Mouse (Mus musculus): ENCODE measurements around the gene Zdhhc25. TPM values are rescaled to one million over a fixed set of nuclear protein-coding genes. Genes with fewer than 3 reads are reported as not detected.

Gene Zdhhc25
- total RNA-seq (2022): not detected

DNA sequence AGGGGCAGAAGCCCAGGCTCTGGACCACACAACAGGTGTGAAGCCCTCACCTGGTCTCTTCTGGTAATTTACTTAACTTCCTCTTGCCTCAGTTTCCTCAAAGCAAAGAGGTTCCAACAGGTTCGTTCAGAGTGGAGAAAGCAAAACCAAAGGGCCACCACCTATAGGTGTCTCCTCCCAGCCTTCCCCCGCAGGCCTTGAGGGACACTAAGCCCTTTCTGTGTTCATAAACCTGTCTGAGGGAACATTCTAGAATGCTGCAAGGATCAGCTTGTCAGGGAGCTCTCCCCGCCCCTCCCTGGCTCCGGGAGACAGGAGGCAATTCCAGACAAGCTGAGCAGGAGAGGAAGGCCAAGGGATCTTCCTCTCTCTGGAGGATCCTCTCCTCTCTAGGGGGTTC, at the start of gene Zdhhc25:
Gene Zdhhc25, plus strand, starts transcription at position 301 of the 400 bp plus-strand sequence.
- no peak for DNase-seq (ENCODE audit: low spot score)

GRCm38 (mm10) chr15:88552852-88553251, 47.2 kb upstream of the Zdhhc25 start:
- DNase-seq (ENCODE audit: low spot score): no peak

GRCm38 (mm10) chr15:88555476-88555875, 44.6 kb upstream of the Zdhhc25 start:
- DNase-seq (ENCODE audit: low spot score): no peak

DNA sequence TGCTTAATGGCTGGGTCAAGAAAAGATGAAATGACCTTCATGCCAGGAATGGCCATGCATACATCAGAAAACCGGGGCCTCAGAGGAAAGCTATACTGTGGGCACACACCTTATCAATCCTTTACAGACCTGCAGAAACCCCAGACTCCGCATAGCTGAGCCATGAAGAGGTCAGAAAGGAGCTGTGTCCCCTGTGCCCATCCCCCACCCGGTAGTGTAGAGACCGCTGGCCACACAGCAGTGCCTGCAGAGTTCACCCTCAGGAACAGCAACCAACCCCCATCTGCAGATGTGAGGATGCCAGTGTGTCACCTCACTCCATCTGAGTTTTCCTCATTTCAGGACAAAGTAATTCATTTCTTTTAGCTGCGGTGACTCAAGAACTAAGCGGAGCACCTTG, 39.5 kb upstream of the Zdhhc25 start:
- DNase-seq (ENCODE audit: low spot score): no peak

DNA sequence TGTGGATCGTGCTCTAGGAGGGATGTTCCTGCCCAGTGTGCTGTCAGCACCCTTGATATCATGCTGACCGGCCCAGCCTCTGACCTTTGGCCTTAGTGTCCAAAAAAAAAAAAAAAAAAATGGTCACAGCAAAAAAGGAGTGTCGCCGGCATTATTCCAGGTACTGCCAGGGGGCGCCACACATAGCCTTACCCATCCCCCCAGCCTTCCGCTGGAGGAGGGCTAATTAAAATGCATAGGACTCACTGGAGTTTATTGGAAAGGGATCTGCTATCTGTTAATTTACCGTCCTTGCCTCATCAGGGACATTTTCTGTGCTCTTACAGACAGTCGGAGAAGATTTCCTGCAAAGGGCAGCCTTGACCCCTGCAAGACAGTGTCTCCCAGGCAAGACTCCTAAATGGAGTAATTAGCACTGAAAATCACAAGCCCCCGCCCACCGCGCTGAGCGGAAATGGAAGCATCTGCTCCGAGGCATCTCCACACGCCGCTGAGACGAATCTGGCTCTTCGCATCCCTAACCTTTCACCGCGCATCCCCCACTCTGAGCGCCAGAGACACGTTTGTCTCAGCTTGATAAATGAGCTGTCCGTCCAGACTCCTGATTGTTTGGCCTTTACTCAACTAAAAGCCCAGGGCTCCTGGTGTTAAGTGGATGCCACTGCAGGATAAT, 38.9 kb upstream of the Zdhhc25 start:
- DNase-seq (ENCODE audit: low spot score): no peak

DNA sequence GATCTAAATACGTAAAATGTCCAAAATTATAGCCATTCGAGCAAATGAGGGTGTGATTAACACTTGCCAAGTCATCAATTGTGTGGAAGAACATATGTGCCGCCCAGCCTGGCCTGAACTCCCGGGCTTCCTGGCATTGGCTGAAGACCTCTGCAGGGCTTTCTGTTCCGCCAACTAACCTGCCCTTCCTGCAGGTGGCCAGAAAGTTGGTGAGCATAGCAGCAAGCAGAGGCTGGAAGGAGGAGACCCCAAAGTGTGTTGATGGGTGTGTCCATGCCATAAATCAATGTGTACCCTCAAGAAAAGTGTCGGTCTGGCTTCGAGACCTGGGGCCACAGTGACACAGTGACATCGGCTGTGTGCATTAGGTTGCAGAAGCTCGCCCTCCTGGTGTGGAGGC, 34.8 kb upstream of the Zdhhc25 start:
- no peak for DNase-seq (ENCODE audit: low spot score)

DNA sequence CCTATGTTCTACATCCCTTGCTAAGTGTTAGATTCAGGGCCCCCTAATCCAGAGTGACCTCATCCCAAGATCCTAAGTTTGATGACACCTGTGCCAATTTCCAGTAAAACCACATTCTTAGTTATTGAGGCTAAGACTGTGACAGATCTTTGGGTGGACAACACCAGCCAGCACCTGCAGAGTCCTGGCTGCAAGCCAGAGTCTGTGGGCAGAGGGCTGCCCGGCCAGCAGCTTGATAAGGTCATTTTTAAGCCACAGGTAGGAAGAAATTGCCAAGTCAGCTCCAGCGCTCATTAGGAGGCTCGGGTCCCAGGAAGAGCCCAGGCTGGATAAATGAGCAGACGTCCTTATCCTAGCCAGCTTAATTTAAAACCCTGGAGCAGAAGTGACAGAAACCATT, 34.3 kb upstream of the Zdhhc25 start:
- DNase-seq (ENCODE audit: low spot score): no peak

- no peak for DNase-seq (ENCODE audit: low spot score)
Measured at GRCm38 (mm10) chr15:88570697-88571096, 29.4 kb upstream of the Zdhhc25 start.

DNA sequence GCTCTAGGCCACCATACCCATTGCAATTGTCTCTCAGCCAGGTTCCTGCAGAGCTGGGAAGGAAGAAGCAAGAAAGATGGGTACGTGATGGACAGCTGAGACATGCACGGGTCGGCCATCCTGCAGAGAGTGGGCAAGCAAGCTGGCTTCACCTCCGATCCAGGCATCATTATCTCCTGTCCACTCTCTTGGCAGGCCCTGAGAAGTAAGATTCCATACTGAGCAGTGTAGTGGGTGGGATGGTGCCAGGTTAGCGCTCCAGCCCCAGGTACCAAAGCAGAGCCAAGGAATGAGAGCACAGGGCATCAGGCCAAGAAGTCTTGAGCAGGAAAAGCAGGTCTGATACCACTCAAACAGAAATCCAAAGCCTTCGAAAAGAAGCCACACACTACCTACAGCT, 20.6 kb upstream of the Zdhhc25 start:
- no peak for DNase-seq (ENCODE audit: low spot score)

DNA sequence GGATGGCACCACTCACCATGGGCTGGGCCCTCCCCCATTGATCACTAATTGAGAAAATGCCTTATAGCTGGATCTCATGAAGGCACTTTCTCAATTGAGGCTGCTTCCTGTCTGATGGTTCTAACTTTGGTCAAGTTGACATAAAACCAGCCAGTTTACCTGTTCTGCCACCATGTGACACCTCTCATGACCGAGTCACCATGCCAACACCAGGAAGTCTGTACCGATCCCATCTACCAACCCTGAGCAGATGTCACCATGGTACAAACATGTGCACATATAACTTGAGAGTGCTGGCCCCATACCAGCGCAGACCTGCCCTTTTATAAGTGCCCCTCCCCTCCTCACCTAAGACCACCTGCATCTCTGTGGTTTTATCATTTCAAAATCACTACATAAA, 2.4 kb downstream of the Zdhhc25 start:
- DNase-seq (ENCODE audit: low spot score): no peak

GRCm38 (mm10) chr15:88603091-88603732, 3.1 kb downstream of the Zdhhc25 start:
- no peak for DNase-seq (ENCODE audit: low spot score)

DNA sequence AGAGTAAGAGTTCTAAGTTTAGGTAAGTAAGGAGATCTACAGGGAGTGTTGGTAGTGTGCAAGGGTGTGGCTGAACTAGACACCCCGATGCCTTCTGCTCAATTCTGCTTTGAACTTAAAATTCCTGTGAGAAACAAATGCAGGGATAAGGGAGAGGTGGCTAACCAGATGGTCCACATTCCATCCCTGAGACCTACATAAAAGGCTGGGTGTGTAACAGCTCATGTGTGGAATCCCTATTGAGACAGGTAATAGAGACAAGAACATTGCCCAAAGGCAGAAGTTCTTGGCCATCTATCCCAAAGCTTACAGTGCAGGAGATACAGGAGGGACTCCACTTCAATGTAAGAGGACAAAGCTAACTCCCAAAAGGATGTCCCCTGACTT, 3.6 kb downstream of the Zdhhc25 start:
- no peak for DNase-seq (ENCODE audit: low spot score)

DNA sequence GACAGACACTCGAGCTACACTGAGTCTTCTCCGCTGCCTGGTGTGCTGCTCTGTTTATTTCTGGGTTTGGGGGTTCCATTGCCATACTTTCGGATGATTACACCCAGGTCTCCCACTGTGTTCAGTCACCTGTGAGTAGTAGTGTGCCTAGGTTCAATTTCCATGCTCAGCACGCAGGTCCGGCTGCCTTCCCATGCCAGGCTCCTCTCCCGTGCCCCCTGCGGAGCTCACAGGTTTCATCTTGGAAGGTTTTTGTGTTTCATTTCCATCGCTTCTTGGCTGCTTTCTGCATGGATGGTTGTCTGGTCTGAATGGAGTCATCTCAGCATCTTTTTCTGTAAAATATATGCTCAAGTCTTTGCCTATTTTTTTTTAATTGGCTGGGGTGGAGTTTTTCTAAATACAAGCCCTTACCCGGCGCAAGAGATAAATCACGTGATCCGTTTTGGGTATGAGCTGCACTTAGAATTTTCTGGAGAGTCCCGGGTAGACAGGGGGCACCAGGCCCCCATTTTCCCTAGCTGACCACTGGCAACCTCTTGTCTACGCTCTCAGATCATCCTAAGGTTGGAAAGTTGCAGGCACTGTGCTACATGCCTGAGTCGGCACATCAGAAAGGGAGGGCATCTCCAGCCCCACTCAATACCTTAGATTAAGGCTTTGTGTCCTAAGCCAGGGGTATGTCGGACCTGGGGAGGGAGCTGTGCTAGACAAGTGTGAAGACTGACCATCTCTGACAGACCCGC, 4.7 kb downstream of the Zdhhc25 start:
- DNase-seq (ENCODE audit: low spot score): no peak

- no peak for DNase-seq (ENCODE audit: low spot score)
Measured at GRCm38 (mm10) chr15:88605415-88605785, 5.3 kb downstream of the Zdhhc25 start.

GRCm38 (mm10) chr15:88617125-88617524, 17.0 kb downstream of the Zdhhc25 start:
- no peak for DNase-seq (ENCODE audit: low spot score)

DNA sequence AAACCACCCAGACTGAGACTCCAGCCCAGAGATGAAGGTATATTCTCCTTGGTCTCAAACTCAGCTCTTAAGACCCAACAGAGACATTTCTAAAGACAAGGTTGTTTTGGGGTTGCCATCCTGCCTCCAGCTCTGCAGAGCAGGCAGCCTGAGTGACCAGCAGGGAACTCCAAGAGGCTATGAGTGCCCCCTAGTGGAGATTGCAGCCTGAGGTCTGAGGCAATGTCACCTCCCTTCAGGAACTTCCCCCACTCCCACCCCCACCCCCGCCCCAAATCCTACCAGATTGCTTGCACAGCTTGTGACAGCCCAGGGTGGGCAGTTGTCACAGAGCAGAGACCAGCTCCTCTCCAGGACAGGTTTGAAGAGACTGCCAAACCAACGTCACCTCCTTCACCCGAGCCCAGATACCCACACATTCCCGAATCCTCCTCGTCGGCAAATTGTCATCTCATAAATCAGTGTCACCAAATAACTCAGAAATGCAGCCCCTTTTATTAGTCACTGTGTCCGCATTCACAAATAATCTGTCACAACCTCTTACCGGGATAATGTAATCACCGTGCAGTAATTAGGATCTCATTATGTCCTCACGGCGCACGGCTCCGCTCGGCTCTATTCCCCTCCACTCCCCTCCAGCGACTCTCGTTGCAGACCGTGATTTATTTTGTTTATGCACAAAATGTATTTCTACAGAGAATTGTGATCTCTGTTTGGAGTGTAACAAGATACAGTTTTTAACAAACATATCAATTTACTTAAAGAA, 18.1 kb downstream of the Zdhhc25 start:
- peak; percentile 2 for DNase-seq (ENCODE audit: low spot score)

DNA sequence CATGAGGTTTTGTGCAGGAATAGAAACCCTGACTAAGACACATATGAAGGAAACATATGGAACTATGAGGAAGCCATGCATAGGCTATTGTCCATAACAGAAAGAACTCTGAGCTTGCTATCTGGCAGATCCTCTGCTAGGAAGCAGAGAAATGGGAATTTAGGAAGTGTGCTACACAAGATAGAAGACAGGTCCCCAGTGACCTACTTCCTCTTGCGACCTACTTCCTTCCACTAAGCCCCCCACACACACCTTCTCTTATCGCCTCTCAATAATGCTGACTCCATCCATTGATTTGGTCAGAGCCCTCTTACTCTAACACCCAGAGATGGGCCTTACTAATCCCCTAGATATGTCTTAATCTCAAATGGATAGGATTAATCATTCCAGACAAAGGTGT, 19.9 kb downstream of the Zdhhc25 start:
- no peak for DNase-seq (ENCODE audit: low spot score)

DNA sequence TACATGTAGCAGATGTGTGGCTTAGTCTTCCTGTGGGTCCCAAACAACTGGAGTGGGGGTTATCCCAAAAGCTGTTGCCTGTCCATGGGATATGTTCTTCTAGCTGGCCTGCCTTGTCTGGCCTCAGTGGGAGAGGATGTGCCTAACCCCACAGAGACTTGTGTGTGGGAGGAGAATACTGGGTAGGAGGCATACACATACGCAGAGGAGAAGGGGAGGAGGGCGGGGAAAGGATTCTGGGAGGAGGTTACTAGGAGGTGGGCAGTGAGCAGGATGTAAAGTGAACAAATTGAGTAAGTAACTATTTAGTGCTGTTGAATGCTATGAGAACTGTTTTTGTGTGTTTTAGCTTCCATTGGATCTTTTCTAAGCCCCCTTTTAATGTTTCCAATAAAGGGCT, 23.8 kb downstream of the Zdhhc25 start:
- no peak for DNase-seq (ENCODE audit: low spot score)

GRCm38 (mm10) chr15:88624874-88625277, 24.8 kb downstream of the Zdhhc25 start:
- no peak for DNase-seq (ENCODE audit: low spot score)

- no peak for DNase-seq (ENCODE audit: low spot score)
Measured at GRCm38 (mm10) chr15:88625303-88626066, 25.4 kb downstream of the Zdhhc25 start.

DNA sequence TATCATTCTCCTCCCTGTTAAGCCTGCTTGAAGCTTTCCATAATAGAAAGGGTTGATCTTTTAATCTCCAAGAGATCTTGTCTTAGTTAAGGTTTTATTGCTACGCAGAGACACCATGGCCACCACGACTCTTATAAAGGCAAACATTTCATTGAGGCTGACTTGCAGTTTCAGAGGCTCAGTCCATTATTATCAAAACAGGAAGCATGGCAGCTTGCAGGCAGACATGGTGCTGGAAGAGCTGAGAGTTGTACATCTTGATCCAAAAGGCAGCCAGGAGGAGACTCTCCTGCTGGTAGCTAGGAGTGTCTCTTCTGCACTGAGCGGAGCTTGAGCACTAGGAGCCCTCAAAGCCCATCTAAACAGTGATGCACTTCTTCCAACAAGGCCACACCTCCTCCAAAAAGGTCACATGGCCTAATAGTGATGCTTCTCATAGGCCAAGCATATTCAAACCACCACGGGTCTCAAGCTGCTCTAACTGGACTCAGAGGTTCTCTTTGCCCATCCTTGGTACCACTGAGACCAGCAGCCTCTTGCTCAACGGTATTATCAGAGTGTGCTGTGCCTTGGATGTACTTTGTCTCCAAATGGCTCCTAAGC, 26.9 kb downstream of the Zdhhc25 start:
- no peak for DNase-seq (ENCODE audit: low spot score)

Data from heart, adult 8-10 months (tissue).